Mouse (Mus musculus) limb, embryonic 11.5 days (tissue): ENCODE data around the gene Ahcyl2. TPM values are rescaled to one million over a fixed set of nuclear protein-coding genes. Genes with fewer than 3 reads are reported as not detected.
A peak's percentile ranks its signal among the peaks of the same experiment; 100 is the strongest.

Experiments
- ATAC-seq: fragments of 200-750 bp; cut with Nextera tagmentation; 2 replicates; pipeline ENCODE4 v1.8.0; 2017; ENCODE audit warnings: low read depth; ENCODE audit not compliant: insufficient number of reproducible peaks, low FRiP score, low TSS enrichment
- DNase-seq: peaks from one replicate; pipeline ENCODE4 v3.0.0-alpha.2; 2015; ENCODE audit warnings: low spot score
- H3K27ac ChIP-seq: fragments of 300-500 bp; sonication (generic); replicated peaks from 2 replicates; pipeline ENCODE4 v1.5.1; 2014; ENCODE audit warnings: low read depth, mild to moderate bottlenecking, low read length
- H3K27me3 ChIP-seq: fragments of 300-500 bp; sonication (generic); 2 replicates; pipeline ENCODE4 v1.6.1; 2014; ENCODE audit warnings: mild to moderate bottlenecking, low read length, mixed read lengths; ENCODE audit not compliant: control insufficient read depth, insufficient read depth
- H3K36me3 ChIP-seq: fragments of 300-500 bp; sonication (generic); 2 replicates; pipeline ENCODE4 v1.6.1; 2014; ENCODE audit warnings: mild to moderate bottlenecking, low read length, moderate library complexity, mixed read lengths; ENCODE audit not compliant: control insufficient read depth, insufficient read depth
- H3K4me1 ChIP-seq: fragments of 300-500 bp; sonication (generic); 2 replicates; pipeline ENCODE4 v1.6.1; 2014; ENCODE audit warnings: low read length, mixed read lengths; ENCODE audit not compliant: control insufficient read depth, insufficient read depth
- H3K4me2 ChIP-seq: fragments of 300-500 bp; sonication (generic); 2 replicates; pipeline ENCODE4 v1.6.1; 2014; ENCODE audit warnings: low read depth, mild to moderate bottlenecking, moderate library complexity; ENCODE audit not compliant: severe bottlenecking
- H3K4me3 ChIP-seq: fragments of 300-500 bp; sonication (generic); 2 replicates; pipeline ENCODE4 v1.5.1; 2014; ENCODE audit warnings: low read depth, low read length
- H3K9ac ChIP-seq: fragments of 300-500 bp; sonication (generic); 2 replicates; pipeline ENCODE4 v1.6.1; 2014; ENCODE audit warnings: mild to moderate bottlenecking, low read length
- H3K9me3 ChIP-seq: fragments of 300-500 bp; sonication (generic); 2 replicates; pipeline ENCODE4 v1.6.1; 2016; ENCODE audit warnings: low read length; ENCODE audit not compliant: control insufficient read depth
- WGBS: fragments of 180-500 bp; shearing (Covaris S2); extraction: QIAGEN DNeasy Blood & Tissue Kit; methylation state at CpG from one replicate; pipeline ENCODE4 v1.1.7; 2014; 5-methylcytosine and 5-hydroxymethylcytosine counted together
- polyA plus RNA-seq: library from polyadenylated mRNA; unstranded; fragments of >200 nt; fragmentation: Nextera tagmentation; extraction: Ambion mirVana; gene quantifications from 2 replicates; pipeline ENCODE4 v1.2.1, GENCODE M21; 2014

Ahcyl2 gene
- polyA plus RNA-seq, 1 experiment from 2014 or later, result 16.5 TPM

DNA sequence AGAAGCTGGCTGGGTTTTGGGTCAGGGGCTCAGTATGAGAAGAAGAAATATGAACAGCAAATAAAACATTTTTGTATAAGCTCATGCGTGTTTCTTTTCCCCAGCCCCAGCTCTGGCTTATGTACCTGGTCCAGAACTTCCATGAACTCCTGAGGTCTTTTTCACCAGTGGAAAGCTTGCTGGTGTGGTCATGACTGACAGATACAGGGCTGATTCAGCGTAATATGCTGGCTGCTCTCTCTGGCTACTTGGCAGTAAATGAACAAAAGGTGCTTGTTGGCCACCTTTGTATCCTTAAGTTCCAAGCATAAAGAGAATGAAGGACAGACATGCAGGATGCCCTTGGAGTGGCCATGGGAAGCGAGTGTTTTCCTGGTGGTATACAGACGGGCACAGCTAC lies 6.5 kb upstream of the Ahcyl2 start:
- H3K4me1 ChIP-seq, result no peaks in the 10 kb centered on the region
- no peak overlapping the region for H3K9ac ChIP-seq
- H3K27me3 ChIP-seq, result no peaks in the 10 kb centered on the region
- WGBS, result 89% methylated on average over 4 of the region's 4 CpGs
- H3K9me3 ChIP-seq, result no peaks in the 10 kb centered on the region
- no peak overlapping the region for H3K4me2 ChIP-seq
- ATAC-seq, result no peak
- no peak overlapping the region for H3K27ac ChIP-seq
- no peak overlapping the region for H3K4me3 ChIP-seq
- no peak for DNase-seq
- peaks cover 14% of the 10 kb centered on the region for H3K36me3 ChIP-seq

DNA sequence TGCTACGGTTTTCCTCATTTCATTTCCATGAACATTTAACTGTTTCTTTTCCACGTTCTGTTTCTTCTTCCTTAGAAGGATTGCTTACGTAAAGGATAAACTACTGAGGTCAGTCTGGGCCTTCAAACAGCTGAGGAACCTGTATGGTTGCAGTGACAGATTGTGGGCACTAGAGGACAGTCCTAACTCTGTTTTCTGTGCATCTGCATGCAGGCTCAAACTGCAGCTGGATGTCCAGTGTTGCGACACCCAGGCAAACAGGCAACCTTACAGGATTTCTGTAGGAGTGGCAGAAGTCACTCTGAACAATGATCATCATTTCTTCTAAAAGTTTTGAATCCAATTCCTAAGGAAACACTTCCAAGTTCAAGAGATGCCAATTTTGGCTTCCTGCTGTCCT lies 5.3 kb upstream of the Ahcyl2 start:
- no peaks in the 10 kb centered on the region for H3K27me3 ChIP-seq
- H3K4me2 ChIP-seq, result no peak overlapping the region
- no peaks in the 10 kb centered on the region for H3K4me1 ChIP-seq
- ATAC-seq (no peak), DNase-seq (peak; percentile 48)
- H3K27ac ChIP-seq, result no peak overlapping the region
- 72% methylated on average over 4 of the region's 4 CpGs for WGBS
- no peak overlapping the region for H3K9ac ChIP-seq
- H3K9me3 ChIP-seq, result no peaks in the 10 kb centered on the region
- H3K36me3 ChIP-seq, result peaks cover 4% of the 10 kb centered on the region
- H3K4me3 ChIP-seq, result no peak overlapping the region

DNA sequence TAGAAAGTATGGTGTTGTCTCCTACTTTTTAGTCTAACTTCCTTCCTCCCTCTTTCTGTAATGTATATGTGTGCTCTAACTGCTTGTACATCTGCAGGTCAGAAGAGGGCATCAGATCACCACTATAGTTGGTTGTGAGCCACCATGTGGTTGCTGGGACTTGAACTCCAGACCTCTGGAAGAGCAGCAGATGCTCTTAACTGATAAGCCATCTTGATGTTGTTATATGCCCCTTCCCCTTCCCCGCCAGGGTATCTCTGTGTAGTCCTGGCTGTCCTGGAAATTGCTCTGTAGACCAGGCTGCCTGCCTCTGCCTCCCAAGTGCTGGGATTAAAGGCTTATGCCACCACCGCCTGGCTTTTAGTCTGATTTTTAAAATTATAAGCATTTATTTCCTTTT lies 937 bp upstream of the Ahcyl2 start:
- ATAC-seq (no peak), DNase-seq (no peak)
- Histone ChIP-seq H3K27me3 (no peaks in the 10 kb centered on the region), H3K9me3 (no peaks in the 10 kb centered on the region), H3K36me3 (no peaks in the 10 kb centered on the region), H3K27ac (no peak overlapping the region), H3K4me3 (no peak overlapping the region), H3K4me2 (no peak overlapping the region), H3K9ac (no peak overlapping the region), H3K4me1 (no peaks in the 10 kb centered on the region)
- WGBS, result 93% methylated on average over 2 of the region's 2 CpGs

DNA sequence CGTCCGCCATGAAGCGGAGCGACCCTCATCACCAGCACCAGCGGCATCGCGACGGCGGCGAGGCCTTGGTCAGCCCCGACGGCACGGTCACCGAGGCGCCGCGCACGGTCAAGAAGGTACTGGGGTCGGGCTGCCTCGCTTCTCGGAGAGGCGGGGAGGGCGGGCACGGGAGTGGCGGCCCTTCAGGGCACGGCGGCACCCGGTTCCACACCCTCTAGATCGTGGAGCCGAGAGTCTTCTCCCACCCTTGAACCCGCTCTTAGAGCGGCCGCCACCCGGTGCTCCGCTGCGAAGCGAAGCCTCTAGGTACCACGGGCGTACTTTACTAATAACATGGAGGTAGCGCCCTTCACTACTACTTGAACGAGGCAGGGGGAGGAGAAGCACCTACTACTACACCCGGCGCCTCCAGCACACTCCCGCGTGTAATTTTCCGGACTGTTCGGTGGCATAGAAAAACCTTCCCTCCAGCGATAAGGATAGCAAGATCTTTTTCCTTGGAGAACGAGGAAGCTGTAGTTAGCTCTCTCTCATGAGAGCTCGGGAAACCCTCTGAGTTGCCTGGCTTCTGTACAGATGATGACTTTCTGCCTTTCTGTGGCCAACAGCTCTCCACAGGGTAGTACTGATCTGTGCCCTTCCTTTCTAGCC lies 1.1 kb downstream of the Ahcyl2 start:
- DNase-seq (peak; percentile 67), ATAC-seq (peak; percentile 58)
- H3K4me3 ChIP-seq, result peak overlapping the region; percentile 87
- H3K36me3 ChIP-seq, result no peaks in the 10 kb centered on the region
- peak overlapping the region; percentile 83 for H3K9ac ChIP-seq
- H3K4me2 ChIP-seq, result peak overlapping the region; percentile 73
- H3K27ac ChIP-seq, result peak overlapping the region; percentile 79
- H3K27me3 ChIP-seq, result no peaks in the 10 kb centered on the region
- H3K9me3 ChIP-seq, result no peaks in the 10 kb centered on the region
- H3K4me1 ChIP-seq, result no peaks in the 10 kb centered on the region
- WGBS, result 0% methylated on average over 35 of the region's 50 CpGs

DNA sequence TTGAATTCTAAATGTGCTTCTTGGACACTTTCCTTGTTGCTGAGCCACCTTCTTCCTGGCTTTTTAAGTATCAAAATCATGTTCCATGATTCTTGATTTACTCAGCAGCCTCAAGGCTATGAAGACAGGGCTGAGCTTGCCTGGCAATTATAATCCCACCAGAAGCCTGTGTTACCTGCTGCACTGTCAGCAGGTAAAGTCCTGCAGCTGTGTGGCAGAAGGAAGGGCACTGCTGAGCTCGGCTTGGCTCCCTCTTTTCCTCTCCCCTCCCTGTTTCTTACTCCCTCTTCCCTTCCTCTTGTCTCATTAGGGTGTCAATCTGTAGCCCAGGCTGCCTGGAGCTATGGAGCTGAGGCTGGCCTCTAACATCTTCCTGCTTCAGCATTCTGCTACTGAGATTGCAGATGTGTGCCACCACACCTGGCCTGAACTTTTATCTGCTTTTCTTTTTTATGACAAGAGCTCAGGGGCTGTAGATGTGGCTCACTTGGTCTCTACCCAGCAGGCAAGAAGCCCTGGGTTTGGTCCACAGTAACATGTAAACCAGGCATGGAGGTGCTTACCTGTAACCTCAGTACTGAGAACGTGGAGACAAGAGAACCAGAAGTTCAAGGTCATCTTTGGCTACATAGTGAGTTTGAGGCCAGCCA lies 3.0 kb downstream of the Ahcyl2 start:
- Histone ChIP-seq H3K4me1 (no peaks in the 10 kb centered on the region), H3K36me3 (no peaks in the 10 kb centered on the region), H3K27me3 (no peaks in the 10 kb centered on the region), H3K4me2 (no peak overlapping the region), H3K27ac (no peak overlapping the region), H3K9ac (no peak overlapping the region), H3K9me3 (no peaks in the 10 kb centered on the region), H3K4me3 (no peak overlapping the region)
- DNase-seq (no peak), ATAC-seq (no peak)
- WGBS, result 67% methylated on average over 2 of the region's 2 CpGs

DNA sequence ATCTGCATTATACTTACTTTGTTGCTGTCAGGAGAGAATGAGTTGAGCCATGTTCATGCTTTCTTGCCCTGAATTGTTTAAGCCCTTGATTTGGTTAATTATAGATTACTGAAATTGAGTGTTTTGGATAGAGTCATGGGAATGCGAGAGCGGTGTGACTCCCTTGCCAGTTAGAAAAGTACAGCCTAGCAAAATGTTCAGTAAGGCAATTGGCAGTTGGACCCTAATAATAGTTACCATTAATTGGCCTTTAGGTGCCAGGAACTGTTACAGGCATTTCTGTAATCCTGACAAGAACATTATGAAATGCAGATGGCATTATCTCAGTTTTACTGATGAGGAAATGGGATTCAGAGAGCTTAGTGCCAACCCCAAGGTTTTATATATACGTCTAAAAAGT lies 4.4 kb downstream of the Ahcyl2 start:
- no peak overlapping the region for H3K27ac ChIP-seq
- H3K36me3 ChIP-seq, result no peaks in the 10 kb centered on the region
- no peaks in the 10 kb centered on the region for H3K4me1 ChIP-seq
- H3K4me3 ChIP-seq, result no peak overlapping the region
- no peak overlapping the region for H3K9ac ChIP-seq
- H3K27me3 ChIP-seq, result no peaks in the 10 kb centered on the region
- ATAC-seq (no peak), DNase-seq (no peak)
- H3K9me3 ChIP-seq, result no peaks in the 10 kb centered on the region
- 90% methylated on average over 3 of the region's 3 CpGs for WGBS
- H3K4me2 ChIP-seq, result no peak overlapping the region

DNA sequence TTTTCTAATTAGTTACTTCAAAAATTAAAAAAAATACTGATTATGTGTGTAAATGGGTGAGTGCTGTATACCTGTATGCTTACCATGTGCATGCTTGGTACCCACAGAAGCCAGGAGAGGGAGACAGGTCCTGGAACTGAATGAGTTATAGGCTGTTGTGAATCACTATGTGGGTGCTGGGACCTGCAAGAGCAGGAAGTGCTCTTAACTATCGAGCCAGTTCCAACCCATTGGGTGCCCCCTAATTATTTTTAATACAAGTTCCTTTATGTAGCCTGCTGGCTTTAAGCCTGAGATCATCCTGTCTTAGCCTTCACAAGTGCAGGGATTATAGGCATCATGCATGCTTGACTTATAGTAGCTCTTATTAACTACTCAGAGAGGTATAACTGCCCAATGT lies 6.3 kb downstream of the Ahcyl2 start:
- no peak for ATAC-seq
- H3K4me1 ChIP-seq, result no peaks in the 10 kb centered on the region
- H3K9ac ChIP-seq, result no peak overlapping the region
- WGBS, result 71% methylated on average over 1 of the region's 1 CpGs
- no peaks in the 10 kb centered on the region for H3K36me3 ChIP-seq
- no peak overlapping the region for H3K27ac ChIP-seq
- no peak overlapping the region for H3K4me2 ChIP-seq
- no peak for DNase-seq
- H3K4me3 ChIP-seq, result no peak overlapping the region
- no peaks in the 10 kb centered on the region for H3K27me3 ChIP-seq
- no peaks in the 10 kb centered on the region for H3K9me3 ChIP-seq

DNA sequence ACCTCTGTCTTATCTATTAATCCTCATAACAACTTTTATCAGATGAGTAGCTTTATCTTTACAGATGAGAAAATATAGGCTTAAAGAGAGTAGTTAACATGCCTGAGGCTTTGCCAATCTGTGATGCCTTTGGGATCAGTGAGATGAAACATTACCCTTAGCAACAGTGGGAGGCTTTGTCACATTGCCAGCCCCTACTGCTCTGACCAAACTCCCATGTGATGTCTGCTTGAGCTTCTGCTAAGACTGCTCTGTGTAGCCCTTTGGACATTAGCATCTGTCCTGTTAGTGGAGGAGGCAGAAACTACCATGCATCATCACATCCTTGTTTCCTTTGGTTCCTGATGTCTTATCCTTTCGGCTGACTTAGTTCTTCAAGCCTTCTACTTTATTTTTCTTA lies 7.8 kb downstream of the Ahcyl2 start:
- no peak overlapping the region for H3K27ac ChIP-seq
- no peak overlapping the region for H3K4me2 ChIP-seq
- no peak overlapping the region for H3K9ac ChIP-seq
- no peaks in the 10 kb centered on the region for H3K36me3 ChIP-seq
- DNase-seq (no peak), ATAC-seq (no peak)
- no peaks in the 10 kb centered on the region for H3K4me1 ChIP-seq
- no peaks in the 10 kb centered on the region for H3K9me3 ChIP-seq
- 94% methylated on average over 1 of the region's 1 CpGs for WGBS
- no peaks in the 10 kb centered on the region for H3K27me3 ChIP-seq
- no peak overlapping the region for H3K4me3 ChIP-seq
